Mouse (Mus musculus) hindbrain, postnatal 0 days (tissue): ENCODE data around the gene Apol6. TPM values are rescaled to one million over a fixed set of nuclear protein-coding genes. Genes with fewer than 3 reads are reported as not detected.

Experiments
- ATAC-seq: fragments of 200-750 bp; cut with Nextera tagmentation; 2 replicates; pipeline ENCODE4 v1.8.0; 2017; ENCODE audit warnings: mild to moderate bottlenecking, moderate TSS enrichment, moderate library complexity
- DNase-seq: peaks from one replicate; pipeline ENCODE4 v3.0.0-alpha.2; 2015; ENCODE audit warnings: low spot score
- H3K27ac ChIP-seq: fragments of 300-500 bp; sonication (generic); 2 replicates; pipeline ENCODE4 v1.5.1; 2014; ENCODE audit warnings: mild to moderate bottlenecking
- H3K27me3 ChIP-seq: fragments of 300-500 bp; sonication (generic); 2 replicates; pipeline ENCODE4 v1.6.1; 2014; ENCODE audit warnings: low read length, mixed read lengths; ENCODE audit not compliant: insufficient read depth
- H3K36me3 ChIP-seq: fragments of 300-500 bp; sonication (generic); 2 replicates; pipeline ENCODE4 v1.6.1; 2014; ENCODE audit warnings: low read length, mixed read lengths; ENCODE audit not compliant: insufficient read depth
- H3K4me1 ChIP-seq: fragments of 300-500 bp; sonication (generic); 2 replicates; pipeline ENCODE4 v1.6.1; 2014; ENCODE audit warnings: antibody characterized with exemption, low read length, mixed read lengths; ENCODE audit not compliant: insufficient read depth
- H3K4me2 ChIP-seq: fragments of 300-500 bp; sonication (generic); 2 replicates; pipeline ENCODE4 v1.6.1; 2014; ENCODE audit warnings: low read depth, mild to moderate bottlenecking, low read length, moderate library complexity, mixed read lengths
- H3K4me3 ChIP-seq: fragments of 300-500 bp; sonication (generic); 2 replicates; pipeline ENCODE4 v1.5.1; 2014; ENCODE audit warnings: low read length
- H3K9ac ChIP-seq: fragments of 300-500 bp; sonication (generic); replicated peaks from 2 replicates; pipeline ENCODE4 v1.6.1; 2014; ENCODE audit warnings: mild to moderate bottlenecking, low read length, moderate library complexity, mixed read lengths
- H3K9me3 ChIP-seq: fragments of 300-500 bp; sonication (generic); 2 replicates; pipeline ENCODE4 v1.6.1; 2016; ENCODE audit warnings: low read length, mixed read lengths
- CTCF ChIP-seq: IDR thresholded peaks from 2 replicates; pipeline ENCODE4 v1.5.1; 2016; ENCODE audit warnings: antibody characterized with exemption, control low read depth, low read depth
- WGBS: fragments of 180-500 bp; shearing (Covaris S2); extraction: QIAGEN DNeasy Blood & Tissue Kit; methylation state at CpG from one replicate; pipeline ENCODE4 v1.1.7; 2014; 5-methylcytosine and 5-hydroxymethylcytosine counted together
- polyA plus RNA-seq: library from polyadenylated mRNA; unstranded; fragments of >200 nt; fragmentation: Nextera tagmentation; extraction: Ambion mirVana; gene quantifications from 2 replicates; pipeline ENCODE4 v1.2.1, GENCODE M21; 2015
- total RNA-seq: library from RNA; depleted of rRNA; stranded (reverse); fragments of >200 nt; gene quantifications from 2 replicates; pipeline ENCODE4 v1.2.3, GENCODE M21; 2014

The Apol6 gene
- total and polyA plus RNA-seq, 2 experiments from 2014 or later = 1.1 TPM; not detected in 1

DNA sequence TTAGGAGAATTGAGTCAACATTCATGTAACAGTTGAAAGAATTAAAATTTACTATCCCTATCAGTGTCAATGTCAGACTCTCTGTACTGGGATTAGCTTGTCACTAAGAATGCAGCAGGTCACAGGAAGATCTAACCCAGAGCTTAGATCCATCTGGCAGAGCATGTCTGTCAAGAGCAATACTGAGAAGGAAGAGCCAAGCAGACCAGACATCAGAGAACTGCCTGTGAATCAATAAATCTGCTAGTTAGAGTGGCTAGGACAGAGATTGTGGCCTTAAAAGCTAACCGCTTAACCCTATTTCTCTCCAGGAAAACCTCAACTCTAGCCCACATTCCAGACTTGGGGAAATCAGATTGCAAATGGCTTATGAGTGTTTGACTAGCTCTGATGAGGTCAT is 42.0 kb downstream of the Apol6 start:
- DNase-seq = no peak
- no peak for ATAC-seq
- Histone ChIP-seq H3K4me3 (no peak overlapping the region), H3K9ac (no peak overlapping the region), H3K4me2 (no peak overlapping the region), H3K27me3 (no peaks in the 10 kb centered on the region), H3K4me1 (no peaks in the 10 kb centered on the region), H3K27ac (no peak overlapping the region), H3K36me3 (peaks cover 36% of the 10 kb centered on the region), H3K9me3 (no peaks in the 10 kb centered on the region)
- 97% methylated on average over 1 of the region's 1 CpGs for WGBS
- TF ChIP-seq CTCF = no peak

DNA sequence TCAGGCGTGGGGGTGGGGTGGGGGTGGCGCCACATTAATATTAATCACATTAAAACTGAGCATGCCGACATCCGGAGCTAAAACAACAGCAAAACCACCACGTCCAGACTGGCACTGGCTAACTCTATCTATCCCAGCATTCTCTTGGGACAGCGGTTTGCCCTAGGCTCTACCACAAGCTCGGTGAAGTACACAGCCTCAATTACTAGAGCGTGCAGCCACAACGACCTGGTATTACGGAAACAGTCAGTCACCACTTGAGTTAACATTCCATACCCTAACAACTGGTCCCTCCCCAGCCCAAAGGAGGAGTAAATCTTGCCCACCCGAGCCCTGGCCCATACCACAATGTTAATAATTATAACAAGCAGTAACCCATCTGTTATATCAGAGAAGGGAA is 44.7 kb downstream of the Apol6 start:
- Histone ChIP-seq H3K4me1 (no peaks in the 10 kb centered on the region), H3K36me3 (peaks cover 30% of the 10 kb centered on the region), H3K9ac (no peak overlapping the region), H3K4me2 (no peak overlapping the region), H3K4me3 (no peak overlapping the region), H3K27ac (no peak overlapping the region), H3K27me3 (no peaks in the 10 kb centered on the region), H3K9me3 (no peaks in the 10 kb centered on the region)
- WGBS = 56% methylated on average over 11 of the region's 11 CpGs
- ATAC-seq = no peak
- TF ChIP-seq CTCF = no peak
- no peak for DNase-seq

DNA sequence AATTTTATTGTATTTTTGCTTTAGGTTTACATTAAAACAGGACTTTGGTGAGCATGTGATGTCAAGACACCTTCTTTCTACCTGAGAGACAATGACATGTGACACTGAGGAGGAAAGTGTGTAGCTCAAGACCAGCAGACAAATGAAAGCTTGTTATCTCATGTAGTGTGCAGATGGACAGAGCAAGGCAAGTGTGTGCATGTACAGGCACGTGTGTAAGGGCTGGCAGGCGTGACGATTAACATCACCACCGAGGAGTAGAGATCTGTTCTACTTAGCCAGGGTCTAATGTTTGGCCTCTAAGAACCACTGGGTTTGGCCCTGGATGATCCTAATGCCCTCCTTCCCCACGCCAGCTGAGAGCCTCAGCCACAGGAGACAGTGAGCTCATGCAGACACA is 46.0 kb downstream of the Apol6 start:
- Histone ChIP-seq H3K9me3 (no peaks in the 10 kb centered on the region), H3K9ac (no peak overlapping the region), H3K4me3 (no peak overlapping the region), H3K4me2 (no peak overlapping the region), H3K27me3 (no peaks in the 10 kb centered on the region), H3K36me3 (peaks cover 25% of the 10 kb centered on the region), H3K27ac (no peak overlapping the region), H3K4me1 (no peaks in the 10 kb centered on the region)
- no peak for ATAC-seq
- no peak for DNase-seq
- 84% methylated on average over 5 of the region's 5 CpGs for whole genome bisulfite sequencing
- no peak for TF ChIP-seq CTCF

DNA sequence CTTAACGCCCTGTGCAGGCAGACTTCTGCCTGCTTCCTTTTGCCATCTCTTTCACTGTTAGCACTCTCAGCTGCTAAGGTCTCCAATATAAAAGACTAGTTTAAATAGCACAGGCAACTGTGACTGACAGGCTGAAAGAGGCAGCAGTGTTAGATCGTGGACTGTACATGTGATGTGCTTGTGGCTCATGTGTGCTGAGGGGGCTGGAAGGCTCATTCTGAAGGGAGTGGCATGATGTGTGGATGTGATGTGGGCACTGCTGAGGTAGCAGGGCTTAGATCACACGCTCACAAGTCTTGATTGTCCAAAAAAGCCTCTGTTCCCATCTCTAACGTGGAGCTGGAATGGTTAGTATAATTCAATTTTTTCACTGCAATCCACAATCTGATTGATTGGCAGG is 46.9 kb downstream of the Apol6 start:
- Histone ChIP-seq H3K27me3 (no peaks in the 10 kb centered on the region), H3K4me1 (no peaks in the 10 kb centered on the region), H3K9me3 (no peaks in the 10 kb centered on the region), H3K9ac (no peak overlapping the region), H3K4me3 (no peak overlapping the region), H3K4me2 (no peak overlapping the region), H3K36me3 (peaks cover 28% of the 10 kb centered on the region), H3K27ac (no peak overlapping the region)
- 80% methylated on average over 4 of the region's 4 CpGs for WGBS
- no peak for ATAC-seq
- no peak for TF ChIP-seq CTCF
- no peak for DNase-seq

DNA sequence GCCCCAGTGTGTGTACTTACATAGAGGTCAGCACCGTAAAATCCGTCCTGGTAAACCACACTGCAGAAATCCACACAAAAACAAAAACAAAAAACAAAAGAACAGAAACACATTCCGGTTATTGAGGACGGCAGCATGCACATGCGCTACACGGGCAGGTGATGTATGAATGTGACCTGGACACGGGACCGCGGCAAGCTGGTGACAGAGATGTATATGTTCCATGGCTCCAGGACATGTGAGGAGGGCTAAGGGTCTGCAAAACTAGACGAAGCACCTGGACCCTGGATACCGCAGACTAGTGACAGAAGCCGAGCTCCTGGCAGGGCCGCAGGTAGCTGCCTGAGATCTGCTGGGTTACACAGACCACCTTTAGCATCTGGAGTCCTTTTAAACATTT is 49.9 kb downstream of the Apol6 start:
- H3K27me3 ChIP-seq = no peaks in the 10 kb centered on the region
- no peaks in the 10 kb centered on the region for H3K4me1 ChIP-seq
- H3K4me3 ChIP-seq = no peak overlapping the region
- no peak for TF ChIP-seq CTCF
- DNase-seq = no peak
- H3K4me2 ChIP-seq = no peak overlapping the region
- 93% methylated on average over 13 of the region's 13 CpGs for WGBS
- H3K9me3 ChIP-seq = no peaks in the 10 kb centered on the region
- no peak overlapping the region for H3K27ac ChIP-seq
- peaks cover 50% of the 10 kb centered on the region for H3K36me3 ChIP-seq
- no peak overlapping the region for H3K9ac ChIP-seq
- ATAC-seq = no peak

DNA sequence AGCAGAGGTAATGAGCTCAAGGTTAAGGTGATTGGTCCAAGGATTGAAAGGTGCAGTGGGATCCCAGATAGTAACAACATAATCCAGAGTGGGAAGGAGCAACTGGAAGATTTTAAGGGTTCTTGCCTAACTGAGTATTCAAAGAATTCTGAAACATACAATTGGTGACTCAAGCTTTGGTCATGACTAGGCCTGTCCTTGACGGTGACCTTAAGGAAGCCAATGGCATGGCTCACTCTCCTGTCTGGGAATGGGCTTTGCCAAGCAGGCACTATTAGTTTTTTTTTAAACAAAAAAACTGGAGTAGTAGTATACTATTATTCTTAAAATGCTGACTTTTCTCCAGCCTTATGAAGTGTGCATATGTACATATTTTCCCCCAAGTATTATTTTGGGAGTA is 50.7 kb downstream of the Apol6 start:
- Histone ChIP-seq H3K27me3 (no peaks in the 10 kb centered on the region), H3K4me2 (no peak overlapping the region), H3K27ac (no peak overlapping the region), H3K9ac (no peak overlapping the region), H3K9me3 (no peaks in the 10 kb centered on the region), H3K36me3 (peaks cover 51% of the 10 kb centered on the region), H3K4me3 (no peak overlapping the region), H3K4me1 (no peaks in the 10 kb centered on the region)
- no peak for DNase-seq
- no peak for TF ChIP-seq CTCF
- 100% methylated on average over 1 of the region's 1 CpGs for WGBS
- no peak for ATAC-seq

DNA sequence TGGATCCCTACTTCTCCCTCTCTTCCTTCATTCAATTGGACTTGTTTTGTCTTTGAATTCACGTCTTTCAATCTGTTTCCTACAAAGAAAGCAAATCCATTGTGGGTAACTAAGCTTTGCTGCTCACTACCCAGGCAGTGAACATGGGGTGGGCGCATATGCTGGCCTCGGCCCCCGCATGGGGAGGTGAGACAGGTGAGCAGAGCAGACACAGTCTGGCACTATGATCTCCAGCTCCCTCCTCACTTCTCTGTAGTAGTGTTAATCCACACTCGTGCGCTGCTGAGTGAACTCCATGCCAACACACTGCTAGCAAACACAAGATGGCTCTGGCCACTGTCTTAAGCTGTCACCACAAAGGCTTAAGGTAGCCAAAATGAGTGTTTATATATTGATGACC is 52.8 kb downstream of the Apol6 start:
- no peak for TF ChIP-seq CTCF
- H3K9me3 ChIP-seq = no peaks in the 10 kb centered on the region
- no peak overlapping the region for H3K4me2 ChIP-seq
- peaks cover 55% of the 10 kb centered on the region for H3K36me3 ChIP-seq
- H3K9ac ChIP-seq = no peak overlapping the region
- no peaks in the 10 kb centered on the region for H3K27me3 ChIP-seq
- DNase-seq = no peak
- no peak overlapping the region for H3K4me3 ChIP-seq
- WGBS = 86% methylated on average over 6 of the region's 6 CpGs
- ATAC-seq = no peak
- H3K4me1 ChIP-seq = no peaks in the 10 kb centered on the region
- H3K27ac ChIP-seq = no peak overlapping the region
